Mouse (Mus musculus) liver, postnatal 0 days (tissue): ENCODE data around the gene Lrriq4.

ENCODE experiments used
- CTCF ChIP-seq: sonication (generic); IDR thresholded peaks from 2 replicates; pipeline ENCODE4 v1.5.1; 2016; ENCODE audit warnings: antibody characterized with exemption, low read depth
- EP300 ChIP-seq: IDR thresholded peaks from 2 replicates; pipeline ENCODE4 v1.6.1; 2016; ENCODE audit warnings: antibody characterized with exemption, low read depth, mild to moderate bottlenecking

GRCm38 (mm10) chr3:30650062-30650841 is 5.9 kb downstream of the Lrriq4 start:
- peak; percentile 38 for TF ChIP-seq CTCF
- TF ChIP-seq EP300 = no peak
